Mouse (Mus musculus): Measurements from ENCODE around the gene Kcnq1. TPM values are rescaled to one million over a fixed set of nuclear protein-coding genes. Genes with fewer than 3 reads are reported as not detected.

The Kcnq1 gene
- polyA plus RNA-seq, 1 experiment from 2014 or later: 0.63 TPM

- H3K27ac ChIP-seq (ENCODE audit: low read depth): no peak within 1 kb of the TSS; the same call in 1 of the 2 replicates
- peaks cover 22% of the 10 kb centered on the region for H3K27me3 ChIP-seq (ENCODE audit: insufficient read depth, low read length)
- H3K9me3 ChIP-seq (ENCODE audit: low read length): peaks cover 20% of the 10 kb centered on the region
- DNase-seq: peak; percentile 91
- H3K36me3 ChIP-seq (replicated peaks; ENCODE audit: insufficient read depth, low read length): no peaks in the 10 kb centered on the region
- WGBS (ENCODE audit: insufficient replicate concordance): 37% methylated on average over 44 of the region's 48 CpGs
- peak within 1 kb of the TSS; percentile 72 for H3K4me2 ChIP-seq (ENCODE audit: low read depth, low read length)
- H3K4me3 ChIP-seq (ENCODE audit: low read depth, low read length): peak within 1 kb of the TSS; percentile 49
- peak within 1 kb of the TSS; percentile 57 for H3K9ac ChIP-seq (replicated peaks)
- H3K4me1 ChIP-seq (ENCODE audit: insufficient read depth): peaks cover 26% of the 10 kb centered on the region
- ATAC-seq: peak; percentile 89
- TF ChIP-seq CTCF (IDR thresholded peaks at IDR 0.05; ENCODE audit: low read depth) (no peak), EP300 (IDR thresholded peaks at IDR 0.05; ENCODE audit: low read depth) (no peak; the same call in 1 of the 2 replicates)
Observed at GRCm38 (mm10) chr7:143460874-143461273, 354.7 kb downstream of the Kcnq1 start, which contains the start of gene Cdkn1c. Cdkn1c (minus strand) TSS chr7:143461050.

DNA sequence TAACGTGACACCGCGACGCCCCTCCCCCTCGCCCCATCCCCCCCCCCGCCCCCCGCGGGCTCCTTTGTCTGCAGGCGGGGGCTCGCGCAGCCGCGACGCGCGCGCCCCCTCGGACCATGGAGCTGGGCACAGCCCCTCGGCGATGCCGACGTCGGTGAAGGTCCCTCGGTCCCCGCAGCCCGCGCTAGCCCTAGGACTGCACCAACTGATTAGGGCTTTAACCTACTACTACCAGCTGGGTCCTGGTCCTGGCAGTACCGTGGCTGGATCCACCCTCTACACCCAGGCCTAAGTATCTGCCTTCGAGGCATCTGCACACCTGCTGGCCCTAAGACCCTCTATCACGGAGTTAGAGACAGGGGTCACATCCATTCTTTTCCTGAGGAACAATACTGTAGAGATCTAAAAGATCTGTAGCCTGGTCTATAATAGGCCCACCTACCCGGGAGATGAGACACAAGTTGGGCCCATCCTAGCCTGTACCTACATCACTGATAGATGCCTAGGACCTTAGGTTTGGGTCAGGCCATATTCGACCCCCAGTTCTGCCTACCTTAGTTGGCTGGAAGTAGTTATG is 355.2 kb downstream of the Kcnq1 start:
- peak overlapping the region; percentile 49 for H3K4me3 ChIP-seq (ENCODE audit: low read depth, low read length)
- H3K27me3 ChIP-seq (ENCODE audit: insufficient read depth, low read length): peaks cover 22% of the 10 kb centered on the region

DNA sequence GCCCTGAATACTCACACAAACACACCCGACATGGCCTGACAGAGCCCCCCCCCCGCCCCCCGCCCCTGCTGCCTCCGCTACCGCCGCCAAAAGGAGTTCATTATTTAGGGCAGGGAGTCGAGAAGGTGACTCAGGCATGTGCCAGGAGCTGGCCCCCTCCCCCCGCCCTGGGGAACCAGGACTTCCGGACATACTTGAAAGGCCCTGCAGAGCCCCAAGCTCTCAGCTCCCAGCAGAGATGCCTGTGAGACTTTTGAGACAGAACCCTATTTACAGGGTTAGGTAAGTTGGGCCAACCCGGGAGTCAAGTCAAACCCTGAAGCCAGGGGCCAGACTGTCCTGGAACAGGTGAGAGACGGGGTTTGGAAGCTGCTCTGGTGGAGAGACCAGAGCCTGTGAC is 355.8 kb downstream of the Kcnq1 start:
- Histone ChIP-seq H3K4me1 (ENCODE audit: insufficient read depth) (peaks cover 26% of the 10 kb centered on the region), H3K4me3 (ENCODE audit: low read depth, low read length) (no peak overlapping the region), H3K27me3 (ENCODE audit: insufficient read depth, low read length) (peaks cover 22% of the 10 kb centered on the region), H3K9me3 (ENCODE audit: low read length) (peaks cover 20% of the 10 kb centered on the region), H3K36me3 (replicated peaks; ENCODE audit: insufficient read depth, low read length) (no peaks in the 10 kb centered on the region), H3K9ac (replicated peaks) (no peak overlapping the region), H3K4me2 (ENCODE audit: low read depth, low read length) (0 out of 2 replicates have a peak overlapping the region, but pooled peaks have one; percentile 72), H3K27ac (ENCODE audit: low read depth) (no peak overlapping the region)
- WGBS (ENCODE audit: insufficient replicate concordance): 44% methylated on average over 11 of the region's 11 CpGs
- DNase-seq (no peak), ATAC-seq (no peak)
- TF ChIP-seq CTCF (IDR thresholded peaks at IDR 0.05; ENCODE audit: low read depth): no peak
- no peak for TF ChIP-seq EP300 (IDR thresholded peaks at IDR 0.05; ENCODE audit: low read depth)

More for the DNA sequence above, 355.2 kb downstream of the Kcnq1 start:
- TF ChIP-seq EP300 (IDR thresholded peaks at IDR 0.05; ENCODE audit: low read depth) (no peak), CTCF (IDR thresholded peaks at IDR 0.05; ENCODE audit: low read depth) (no peak)
- DNase-seq (no peak), ATAC-seq (peak; percentile 40)
- Histone ChIP-seq H3K4me1 (ENCODE audit: insufficient read depth) (peaks cover 26% of the 10 kb centered on the region), H3K9me3 (ENCODE audit: low read length) (peaks cover 20% of the 10 kb centered on the region), H3K9ac (replicated peaks) (no peak overlapping the region), H3K27ac (ENCODE audit: low read depth) (no peak overlapping the region), H3K4me2 (ENCODE audit: low read depth, low read length) (peak overlapping the region; percentile 72), H3K36me3 (replicated peaks; ENCODE audit: insufficient read depth, low read length) (no peaks in the 10 kb centered on the region)
- WGBS (ENCODE audit: insufficient replicate concordance): 35% methylated on average over 15 of the region's 32 CpGs

- ATAC-seq: no peak
- Histone ChIP-seq H3K9me3 (ENCODE audit: low read length) (peaks cover 20% of the 10 kb centered on the region), H3K27me3 (ENCODE audit: insufficient read depth, low read length) (peaks cover 22% of the 10 kb centered on the region), H3K9ac (replicated peaks) (no peak overlapping the region), H3K4me2 (ENCODE audit: low read depth, low read length) (no peak overlapping the region), H3K36me3 (replicated peaks; ENCODE audit: insufficient read depth, low read length) (no peaks in the 10 kb centered on the region), H3K27ac (ENCODE audit: low read depth) (no peak overlapping the region), H3K4me3 (ENCODE audit: low read depth, low read length) (no peak overlapping the region), H3K4me1 (ENCODE audit: insufficient read depth) (peaks cover 26% of the 10 kb centered on the region)
- TF ChIP-seq CTCF (IDR thresholded peaks at IDR 0.05; ENCODE audit: low read depth) (no peak), EP300 (IDR thresholded peaks at IDR 0.05; ENCODE audit: low read depth) (no peak)
- DNase-seq: no peak
- 83% methylated on average over 5 of the region's 5 CpGs for WGBS (ENCODE audit: insufficient replicate concordance)
Observed at GRCm38 (mm10) chr7:143462516-143462915, 356.4 kb downstream of the Kcnq1 start.

DNA sequence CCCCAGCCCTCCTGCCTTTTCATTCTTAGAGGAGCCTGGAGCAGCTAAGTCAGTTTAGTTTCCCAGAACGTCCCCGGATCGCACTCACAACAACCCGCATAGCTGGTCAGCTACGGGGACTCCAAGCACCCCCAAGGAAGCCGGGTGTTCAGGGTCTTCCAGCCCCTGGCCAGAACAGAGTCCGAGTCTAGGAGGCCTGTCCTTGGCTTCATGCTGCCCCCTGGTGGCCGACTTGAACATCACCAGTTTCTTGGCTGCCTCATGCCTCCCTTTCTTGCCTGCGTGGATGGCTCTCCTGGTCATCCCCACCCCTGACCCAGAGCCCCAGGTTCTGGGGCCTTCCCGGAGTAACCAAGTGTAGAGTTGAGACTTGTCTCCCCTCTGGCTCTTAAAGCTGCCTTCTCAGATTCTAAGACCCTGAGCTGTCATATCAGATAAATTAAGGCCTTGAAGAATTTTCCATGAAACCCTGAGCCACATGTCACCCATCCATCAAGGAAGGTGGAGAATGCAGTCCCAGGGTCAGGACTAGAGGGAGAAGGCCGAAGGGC is 357.8 kb downstream of the Kcnq1 start:
- WGBS (ENCODE audit: insufficient replicate concordance): 29% methylated on average over 11 of the region's 11 CpGs
- TF ChIP-seq EP300 (IDR thresholded peaks at IDR 0.05; ENCODE audit: low read depth) (no peak), CTCF (IDR thresholded peaks at IDR 0.05; ENCODE audit: low read depth) (peak; percentile 88)
- Histone ChIP-seq H3K27me3 (ENCODE audit: insufficient read depth, low read length) (peaks cover 19% of the 10 kb centered on the region), H3K9ac (replicated peaks) (no peak overlapping the region), H3K4me1 (ENCODE audit: insufficient read depth) (peaks cover 24% of the 10 kb centered on the region), H3K4me2 (ENCODE audit: low read depth, low read length) (peak overlapping the region; percentile 70; the same call in 1 of the 2 replicates), H3K4me3 (ENCODE audit: low read depth, low read length) (no peak overlapping the region), H3K9me3 (ENCODE audit: low read length) (peaks cover 20% of the 10 kb centered on the region), H3K27ac (ENCODE audit: low read depth) (0 out of 2 replicates have a peak overlapping the region, but pooled peaks have one; percentile 51), H3K36me3 (replicated peaks; ENCODE audit: insufficient read depth, low read length) (no peaks in the 10 kb centered on the region)
- no peak for ATAC-seq
- DNase-seq: peak; percentile 85

DNA sequence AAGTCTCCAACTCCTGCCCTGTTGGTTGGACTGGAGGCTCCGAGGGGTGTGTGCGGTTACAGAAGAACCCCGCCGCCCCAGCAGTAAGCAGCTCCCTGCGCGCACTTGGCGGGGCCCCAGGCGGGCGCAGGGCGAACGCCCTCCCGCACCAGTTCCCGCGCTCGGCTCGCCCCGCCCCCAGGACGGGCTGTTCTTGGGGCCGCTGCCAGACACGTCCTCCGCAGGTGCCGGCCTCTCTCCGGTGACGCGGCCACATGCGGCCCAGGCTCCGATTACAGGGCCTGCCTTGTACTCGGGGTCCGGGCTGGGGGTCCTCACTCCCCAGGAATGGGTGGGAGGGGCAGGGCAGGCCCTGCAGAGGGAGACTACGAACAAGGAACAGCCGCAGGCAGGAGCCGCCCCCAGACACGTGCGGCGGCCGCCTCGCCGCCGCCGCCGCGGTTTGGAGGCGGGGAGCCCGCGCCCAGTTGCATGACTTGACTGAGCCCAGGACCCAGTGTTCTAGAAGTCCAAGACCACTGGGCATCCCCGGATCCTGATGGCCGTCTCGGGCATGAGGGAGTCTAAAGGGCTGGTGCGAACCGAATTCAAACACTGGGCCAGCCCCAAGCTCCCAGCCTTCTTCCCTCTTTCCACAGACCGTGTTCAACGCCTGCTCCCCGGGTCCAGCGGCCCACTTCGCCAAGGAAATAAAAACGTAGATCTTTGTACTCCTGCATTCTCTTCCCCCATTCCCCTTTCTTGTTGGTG is 358.8 kb downstream of the Kcnq1 start:
- peak overlapping the region; percentile 51; the same call in 1 of the 2 replicates for H3K27ac ChIP-seq (ENCODE audit: low read depth)
- ATAC-seq: peak; percentile 49
- H3K9ac ChIP-seq (replicated peaks): peak overlapping the region; percentile 27
- H3K9me3 ChIP-seq (ENCODE audit: low read length): peaks cover 10% of the 10 kb centered on the region
- WGBS (ENCODE audit: insufficient replicate concordance): 9% methylated on average over 56 of the region's 56 CpGs
- peak; percentile 81 for DNase-seq
- TF ChIP-seq CTCF (IDR thresholded peaks at IDR 0.05; ENCODE audit: low read depth) (no peak), EP300 (IDR thresholded peaks at IDR 0.05; ENCODE audit: low read depth) (no peak)
- H3K36me3 ChIP-seq (replicated peaks; ENCODE audit: insufficient read depth, low read length): no peaks in the 10 kb centered on the region
- peaks cover 23% of the 10 kb centered on the region for H3K4me1 ChIP-seq (ENCODE audit: insufficient read depth)
- peak overlapping the region; percentile 31 for H3K4me3 ChIP-seq (ENCODE audit: low read depth, low read length)
- H3K4me2 ChIP-seq (ENCODE audit: low read depth, low read length): peak overlapping the region; percentile 70
- H3K27me3 ChIP-seq (ENCODE audit: insufficient read depth, low read length): peaks cover 9% of the 10 kb centered on the region
